Mouse (Mus musculus) kidney, embryonic 14.5 days (tissue): ENCODE measurements at regions not wholly inside any gene's neighbourhood (a gene's known extent, or its start where the extent isn't known, plus 50 kb on each side); places are given as distances from the start of the nearest gene placed in this dataset.

Experiments used
- ATAC-seq: fragments of 200-750 bp; cut with Nextera tagmentation; 2 replicates; pipeline ENCODE4 v1.8.0; 2017; ENCODE audit warnings: moderate number of reproducible peaks, mild to moderate bottlenecking, moderate TSS enrichment, moderate library complexity; ENCODE audit not compliant: low FRiP score, low TSS enrichment
- H3K27ac ChIP-seq: fragments of 300-500 bp; sonication (generic); 2 replicates; pipeline ENCODE4 v1.5.1; 2014; ENCODE audit warnings: low read depth, mild to moderate bottlenecking, low read length, moderate library complexity, mixed read lengths
- H3K27me3 ChIP-seq: fragments of 300-500 bp; sonication (generic); 2 replicates; pipeline ENCODE4 v1.6.1; 2014; ENCODE audit warnings: mild to moderate bottlenecking, low read length; ENCODE audit not compliant: control insufficient read depth, insufficient read depth
- H3K36me3 ChIP-seq: fragments of 300-500 bp; sonication (generic); 2 replicates; pipeline ENCODE4 v1.6.1; 2014; ENCODE audit warnings: low read length, mixed read lengths; ENCODE audit not compliant: control insufficient read depth, insufficient read depth
- H3K4me1 ChIP-seq: fragments of 300-500 bp; sonication (generic); 2 replicates; pipeline ENCODE4 v1.6.1; 2014; ENCODE audit warnings: low read length, mixed read lengths; ENCODE audit not compliant: control insufficient read depth, insufficient read depth
- H3K4me2 ChIP-seq: fragments of 300-500 bp; sonication (generic); replicated peaks from 2 replicates; pipeline ENCODE4 v1.6.1; 2014; ENCODE audit warnings: low read depth, mild to moderate bottlenecking, low read length
- H3K4me3 ChIP-seq: fragments of 300-500 bp; sonication (generic); 2 replicates; pipeline ENCODE4 v1.5.1; 2014; ENCODE audit warnings: mild to moderate bottlenecking, low read length
- H3K9ac ChIP-seq: fragments of 300-500 bp; sonication (generic); 2 replicates; pipeline ENCODE4 v1.6.1; 2014; ENCODE audit warnings: low read depth, mild to moderate bottlenecking, low read length, moderate library complexity
- H3K9me3 ChIP-seq: fragments of 300-500 bp; sonication (generic); 2 replicates; pipeline ENCODE4 v1.6.1; 2016; ENCODE audit warnings: low read length; ENCODE audit not compliant: control insufficient read depth
- WGBS: fragments of 180-500 bp; shearing (Covaris S2); extraction: QIAGEN DNeasy Blood & Tissue Kit; methylation state at CpG from one replicate; pipeline ENCODE4 v1.1.7; 2014; 5-methylcytosine and 5-hydroxymethylcytosine counted together

DNA sequence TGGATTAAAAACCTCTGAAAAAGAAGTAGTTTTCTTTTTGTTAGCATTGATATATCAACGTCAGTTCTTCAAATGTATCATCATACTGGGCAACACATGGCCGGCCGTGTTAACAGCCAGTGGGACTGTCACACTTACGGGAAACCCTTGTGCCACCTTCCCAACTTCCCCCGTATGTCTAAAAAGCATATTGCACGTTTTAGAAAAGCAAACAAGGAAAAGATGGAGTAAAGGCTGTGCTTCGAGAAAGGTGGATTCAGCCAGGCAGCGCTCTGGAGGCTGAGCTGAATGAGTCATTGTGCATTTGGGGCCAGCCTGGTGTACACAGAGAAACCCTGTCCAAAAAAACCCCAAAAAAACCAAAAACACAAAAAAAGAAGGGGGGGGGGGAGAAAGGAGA is 193.4 kb downstream of the 3100002H09Rik start:
- 87% methylated on average over 8 of the region's 8 CpGs for WGBS
- no peak for ATAC-seq

DNA sequence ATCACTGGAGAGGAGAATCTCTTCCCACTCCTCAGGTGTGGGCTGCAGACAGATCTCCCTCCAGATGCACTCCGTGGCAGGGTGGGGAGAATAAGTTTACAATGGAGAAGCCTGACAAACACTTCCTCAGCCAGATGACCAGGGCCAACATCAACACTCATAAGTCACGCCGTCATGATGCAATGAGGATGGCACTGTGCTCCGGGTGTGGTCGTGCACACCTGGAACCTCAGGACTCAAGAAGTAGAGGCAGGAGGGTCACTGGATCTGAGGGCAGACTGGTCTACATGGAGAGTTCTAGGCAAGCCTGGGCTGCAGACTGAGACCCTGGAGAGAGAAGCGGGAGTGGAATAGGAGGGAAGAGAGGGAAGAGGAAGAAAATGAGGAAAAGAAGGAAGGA is 194.3 kb downstream of the 3100002H09Rik start:
- Histone ChIP-seq H3K4me1 (no peaks in the 10 kb centered on the region), H3K9ac (no peak overlapping the region), H3K27ac (no peak overlapping the region), H3K27me3 (no peaks in the 10 kb centered on the region), H3K4me2 (no peak overlapping the region), H3K4me3 (no peak overlapping the region), H3K9me3 (no peaks in the 10 kb centered on the region), H3K36me3 (no peaks in the 10 kb centered on the region)
- ATAC-seq: no peak
- WGBS: 82% methylated on average over 6 of the region's 6 CpGs

More for the DNA sequence above, 193.4 kb downstream of the 3100002H09Rik start:
- Histone ChIP-seq H3K4me1 (no peaks in the 10 kb centered on the region), H3K9me3 (no peaks in the 10 kb centered on the region), H3K27me3 (no peaks in the 10 kb centered on the region), H3K27ac (no peak overlapping the region), H3K4me3 (no peak overlapping the region), H3K4me2 (no peak overlapping the region), H3K9ac (no peak overlapping the region), H3K36me3 (no peaks in the 10 kb centered on the region)

- H3K36me3 ChIP-seq: no peaks in the 10 kb centered on the region
Measured at GRCm38 (mm10) chr4:124414386-124414785, 196.2 kb downstream of the 3100002H09Rik start.

DNA sequence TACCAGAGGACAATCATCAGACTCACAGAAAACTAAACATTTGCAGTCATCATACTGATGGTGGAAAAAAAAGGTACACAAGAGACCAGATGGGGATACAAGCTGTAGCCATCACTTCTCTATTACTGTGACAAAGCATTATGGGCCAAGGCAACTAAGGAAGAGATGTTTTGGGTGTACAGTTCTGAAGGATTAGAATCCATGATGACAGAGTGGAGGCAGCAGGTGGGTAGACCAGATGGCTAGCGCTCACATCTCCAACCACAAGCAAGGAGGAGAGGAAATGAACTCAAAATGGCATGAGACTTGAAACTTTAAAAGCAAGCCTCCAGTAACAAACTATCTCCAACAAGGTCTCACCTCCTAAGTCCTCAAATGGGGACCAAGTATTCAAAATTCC is 201.3 kb downstream of the 3100002H09Rik start:
- H3K27me3 ChIP-seq: no peaks in the 10 kb centered on the region
- H3K4me3 ChIP-seq: no peak overlapping the region
- H3K27ac ChIP-seq: no peak overlapping the region
- H3K4me2 ChIP-seq: no peak overlapping the region
- H3K9me3 ChIP-seq: no peaks in the 10 kb centered on the region
- no peaks in the 10 kb centered on the region for H3K36me3 ChIP-seq
- H3K4me1 ChIP-seq: no peaks in the 10 kb centered on the region
- 95% methylated on average over 1 of the region's 1 CpGs for WGBS
- no peak overlapping the region for H3K9ac ChIP-seq
- ATAC-seq: no peak

More at GRCm38 (mm10) chr4:124414386-124414785, 196.2 kb downstream of the 3100002H09Rik start:
- no peak for ATAC-seq
- Histone ChIP-seq H3K4me3 (no peak overlapping the region), H3K9ac (no peak overlapping the region), H3K9me3 (no peaks in the 10 kb centered on the region), H3K4me1 (no peaks in the 10 kb centered on the region), H3K4me2 (no peak overlapping the region), H3K27ac (no peak overlapping the region), H3K27me3 (no peaks in the 10 kb centered on the region)
- WGBS: 94% methylated on average over 7 of the region's 7 CpGs

DNA sequence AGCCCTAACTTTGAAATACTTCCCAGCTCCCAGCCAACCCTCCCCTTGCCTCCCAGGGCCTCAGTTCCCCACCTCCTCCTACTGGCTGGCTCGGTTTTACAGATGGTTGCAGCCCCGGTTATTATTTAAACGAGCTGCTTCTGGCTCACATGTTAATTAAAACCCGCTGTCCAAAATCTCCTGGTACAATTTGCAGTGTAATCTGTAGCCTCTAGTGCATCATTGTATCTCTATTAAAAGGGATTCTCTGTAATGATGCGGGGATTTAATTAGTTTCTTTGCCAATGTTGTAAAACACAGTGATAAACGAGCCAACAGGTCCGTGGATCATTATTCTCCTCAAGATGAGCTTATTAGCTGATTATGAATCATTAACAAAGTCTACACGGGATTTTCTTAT is 208.5 kb downstream of the 3100002H09Rik start:
- Histone ChIP-seq H3K27ac (no peak overlapping the region), H3K9me3 (no peaks in the 10 kb centered on the region), H3K4me1 (no peaks in the 10 kb centered on the region), H3K36me3 (no peaks in the 10 kb centered on the region), H3K4me3 (no peak overlapping the region), H3K9ac (no peak overlapping the region), H3K4me2 (no peak overlapping the region), H3K27me3 (peaks cover 3% of the 10 kb centered on the region; the same call in 1 of the 2 replicates)
- ATAC-seq: no peak
- 55% methylated on average over 8 of the region's 8 CpGs for WGBS

DNA sequence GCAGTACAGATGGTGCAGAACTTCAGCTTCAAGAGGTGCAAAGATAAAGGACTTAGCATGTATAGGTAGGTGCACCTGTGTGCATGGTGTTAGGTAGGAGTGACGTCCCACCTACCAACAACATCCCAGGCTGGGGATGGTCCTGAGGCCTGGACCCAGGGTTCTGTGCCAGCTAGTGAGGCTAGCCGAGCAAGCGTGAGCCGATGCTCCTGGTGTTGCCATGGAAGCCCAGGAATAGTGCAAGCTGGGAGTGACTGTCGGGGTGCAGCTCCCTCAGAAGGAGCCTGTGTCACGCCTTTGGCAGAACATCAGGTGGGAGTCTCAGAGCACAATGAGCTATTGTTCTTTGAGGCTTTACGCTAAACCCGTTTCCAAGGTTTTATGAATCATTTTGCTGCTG is 209.9 kb downstream of the 3100002H09Rik start:
- H3K9ac ChIP-seq: no peak overlapping the region
- H3K27me3 ChIP-seq: peaks cover 3% of the 10 kb centered on the region; the same call in 1 of the 2 replicates
- no peaks in the 10 kb centered on the region for H3K4me1 ChIP-seq
- H3K27ac ChIP-seq: no peak overlapping the region
- H3K36me3 ChIP-seq: no peaks in the 10 kb centered on the region
- no peak overlapping the region for H3K4me3 ChIP-seq
- no peak overlapping the region for H3K4me2 ChIP-seq
- WGBS: 72% methylated on average over 8 of the region's 8 CpGs
- no peaks in the 10 kb centered on the region for H3K9me3 ChIP-seq
- no peak for ATAC-seq

DNA sequence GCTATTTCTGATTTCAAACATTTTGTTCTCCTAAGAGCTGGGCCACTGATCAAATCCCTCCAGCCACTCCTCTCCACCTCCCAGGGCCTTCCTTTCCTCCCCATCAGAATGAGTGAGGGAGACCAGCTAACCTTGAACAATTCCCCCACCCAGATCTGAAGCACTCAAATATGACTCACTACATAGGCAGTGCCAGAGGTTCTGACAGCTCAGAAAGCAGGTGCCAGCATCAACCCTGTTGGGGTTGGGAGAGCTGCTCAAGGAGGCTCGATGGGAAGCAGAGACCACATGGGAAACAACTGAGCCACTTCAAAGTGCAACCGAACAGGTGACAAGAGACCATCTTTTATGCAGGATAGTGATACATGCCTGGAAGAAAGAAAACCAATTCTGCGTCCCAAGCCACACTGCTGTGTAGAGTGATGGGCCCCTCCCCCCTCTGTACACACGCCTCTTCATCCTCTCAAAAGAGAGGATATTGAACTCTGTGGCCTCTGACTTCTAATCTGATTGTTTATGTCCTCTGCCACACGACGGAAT is 210.4 kb downstream of the 3100002H09Rik start:
- H3K27me3 ChIP-seq: peaks cover 3% of the 10 kb centered on the region; the same call in 1 of the 2 replicates
- no peak overlapping the region for H3K4me2 ChIP-seq
- no peaks in the 10 kb centered on the region for H3K9me3 ChIP-seq
- no peaks in the 10 kb centered on the region for H3K4me1 ChIP-seq
- no peak overlapping the region for H3K9ac ChIP-seq
- no peaks in the 10 kb centered on the region for H3K36me3 ChIP-seq
- no peak overlapping the region for H3K4me3 ChIP-seq
- 64% methylated on average over 6 of the region's 6 CpGs for WGBS
- H3K27ac ChIP-seq: no peak overlapping the region
- no peak for ATAC-seq

DNA sequence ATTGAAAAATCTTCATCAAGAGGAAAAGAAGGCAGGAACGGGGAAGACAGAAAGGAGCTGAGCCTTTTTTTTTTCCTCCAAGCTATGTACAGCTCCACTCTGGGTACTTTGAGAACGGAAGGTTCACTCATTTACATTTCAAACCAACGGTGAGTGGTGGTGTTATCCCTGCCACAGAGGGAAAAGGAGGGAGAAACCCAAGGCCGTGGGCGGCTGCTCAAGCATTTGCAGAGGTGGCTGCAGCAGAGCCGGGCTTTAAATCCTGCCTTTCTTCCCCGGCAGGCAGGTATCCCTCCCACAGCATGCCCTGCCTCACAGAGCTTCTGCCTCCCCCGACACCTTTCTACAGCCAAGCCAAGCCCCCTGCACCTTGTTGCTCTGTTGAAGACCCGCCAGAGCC is 212.2 kb downstream of the 3100002H09Rik start:
- H3K9me3 ChIP-seq: no peaks in the 10 kb centered on the region
- no peak for ATAC-seq
- whole genome bisulfite sequencing: 18% methylated on average over 9 of the region's 9 CpGs
- peaks cover 5% of the 10 kb centered on the region; the same call in 1 of the 2 replicates for H3K27me3 ChIP-seq
- H3K9ac ChIP-seq: no peak overlapping the region
- no peak overlapping the region for H3K4me3 ChIP-seq
- no peak overlapping the region for H3K27ac ChIP-seq
- no peak overlapping the region for H3K4me2 ChIP-seq
- H3K36me3 ChIP-seq: no peaks in the 10 kb centered on the region
- peaks cover 15% of the 10 kb centered on the region; the same call in 1 of the 2 replicates for H3K4me1 ChIP-seq

DNA sequence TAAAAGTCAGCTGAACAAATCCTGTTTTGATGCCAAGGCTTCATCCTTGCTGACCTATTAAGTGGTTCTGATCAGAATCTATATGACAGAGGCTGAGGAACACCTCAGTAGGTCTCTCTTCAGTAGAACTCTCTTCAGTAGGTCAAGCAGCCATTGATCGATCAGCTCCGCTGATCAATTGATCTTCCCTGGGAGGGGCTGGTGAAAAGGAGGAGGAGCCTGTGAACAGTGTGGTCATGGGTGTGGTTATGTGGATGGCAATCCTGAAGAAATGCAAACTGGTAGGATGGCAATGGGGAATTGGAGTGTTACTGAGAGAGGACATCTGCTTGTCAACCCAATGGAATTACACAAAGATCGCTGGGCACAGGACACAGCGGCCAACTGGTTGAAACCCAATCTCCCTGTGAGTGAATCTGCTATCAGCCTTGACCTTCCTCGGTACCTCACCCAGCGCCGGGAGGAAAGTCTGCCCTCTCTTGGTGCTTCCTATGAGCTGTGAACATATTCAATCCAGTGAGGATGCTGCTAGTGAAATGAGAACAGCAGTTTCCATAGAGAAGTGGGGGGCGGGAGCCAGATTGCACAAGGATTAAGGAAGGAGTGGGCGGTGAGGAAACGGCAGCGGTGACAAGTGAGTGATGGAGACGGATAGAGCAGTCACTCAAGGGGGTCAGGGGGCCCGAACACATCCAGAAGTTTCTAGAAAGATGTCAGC is 213.9 kb downstream of the 3100002H09Rik start:
- peaks cover 5% of the 10 kb centered on the region; the same call in 1 of the 2 replicates for H3K27me3 ChIP-seq
- H3K9ac ChIP-seq: no peak overlapping the region
- 52% methylated on average over 13 of the region's 13 CpGs for WGBS

More for the DNA sequence above, 213.9 kb downstream of the 3100002H09Rik start:
- H3K4me1 ChIP-seq: peaks cover 15% of the 10 kb centered on the region; the same call in 1 of the 2 replicates
- H3K4me3 ChIP-seq: no peak overlapping the region
- ATAC-seq: no peak
- no peaks in the 10 kb centered on the region for H3K36me3 ChIP-seq
- H3K9me3 ChIP-seq: no peaks in the 10 kb centered on the region
- no peak overlapping the region for H3K27ac ChIP-seq
- H3K4me2 ChIP-seq: no peak overlapping the region
